Mouse (Mus musculus) thymus, postnatal 14 days (tissue): Measurements from ENCODE around the gene Dyrk1a.

Source experiments
- DNase-seq: peaks from one replicate; pipeline ENCODE4 v3.0.0; 2021

The Dyrk1a gene

DNA sequence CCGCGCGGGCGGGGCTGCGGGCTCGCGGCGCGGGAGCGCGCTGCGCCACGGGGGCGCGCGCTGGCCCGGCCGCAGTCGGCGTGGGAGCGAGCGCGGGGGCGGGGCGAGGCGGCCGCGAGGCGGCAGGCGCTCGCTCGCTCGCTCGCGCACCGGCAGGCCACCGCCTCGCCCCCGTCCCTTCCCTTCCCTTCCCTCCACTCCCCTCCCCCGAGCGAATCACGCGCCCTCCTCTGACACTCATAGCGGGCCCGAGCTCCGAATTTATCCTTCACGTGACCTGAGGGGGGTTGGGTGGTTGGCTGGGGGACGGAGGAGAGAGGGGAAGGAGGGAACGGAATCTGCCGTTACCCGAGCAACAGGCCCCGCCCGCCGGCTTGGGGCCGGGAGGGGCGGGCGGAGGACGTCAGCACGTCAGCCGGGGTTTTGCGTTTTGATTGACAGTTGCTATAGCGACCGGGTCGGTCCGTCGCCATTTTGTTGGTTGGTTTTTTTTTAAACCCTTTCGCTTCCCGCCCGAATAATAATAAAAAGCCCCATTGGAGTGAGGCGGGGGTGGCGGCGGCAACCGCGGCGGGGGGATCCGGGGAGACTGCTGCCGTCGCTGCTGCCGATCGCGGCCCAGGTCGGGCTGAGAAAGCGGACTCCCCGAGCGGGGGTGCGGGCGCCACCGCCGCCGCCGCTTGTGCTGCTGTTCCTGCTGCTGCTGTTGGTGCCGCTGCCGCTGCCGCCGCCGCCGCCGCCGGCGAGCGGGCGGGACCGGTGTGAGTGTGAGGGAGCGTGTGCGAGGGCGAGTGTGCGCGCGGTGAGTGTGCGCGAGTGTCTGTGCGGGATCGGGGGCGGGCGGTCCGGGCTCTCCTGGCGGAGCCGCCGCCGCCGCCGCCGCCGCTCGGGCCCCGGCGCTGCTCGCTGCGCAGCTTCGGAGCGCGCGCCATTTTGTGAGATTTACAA is at the start of gene Dyrk1a:
TSS of gene Dyrk1a (plus strand) at position 782 of the 948 bp plus-strand sequence.
- peak; percentile 100 for DNase-seq

DNA sequence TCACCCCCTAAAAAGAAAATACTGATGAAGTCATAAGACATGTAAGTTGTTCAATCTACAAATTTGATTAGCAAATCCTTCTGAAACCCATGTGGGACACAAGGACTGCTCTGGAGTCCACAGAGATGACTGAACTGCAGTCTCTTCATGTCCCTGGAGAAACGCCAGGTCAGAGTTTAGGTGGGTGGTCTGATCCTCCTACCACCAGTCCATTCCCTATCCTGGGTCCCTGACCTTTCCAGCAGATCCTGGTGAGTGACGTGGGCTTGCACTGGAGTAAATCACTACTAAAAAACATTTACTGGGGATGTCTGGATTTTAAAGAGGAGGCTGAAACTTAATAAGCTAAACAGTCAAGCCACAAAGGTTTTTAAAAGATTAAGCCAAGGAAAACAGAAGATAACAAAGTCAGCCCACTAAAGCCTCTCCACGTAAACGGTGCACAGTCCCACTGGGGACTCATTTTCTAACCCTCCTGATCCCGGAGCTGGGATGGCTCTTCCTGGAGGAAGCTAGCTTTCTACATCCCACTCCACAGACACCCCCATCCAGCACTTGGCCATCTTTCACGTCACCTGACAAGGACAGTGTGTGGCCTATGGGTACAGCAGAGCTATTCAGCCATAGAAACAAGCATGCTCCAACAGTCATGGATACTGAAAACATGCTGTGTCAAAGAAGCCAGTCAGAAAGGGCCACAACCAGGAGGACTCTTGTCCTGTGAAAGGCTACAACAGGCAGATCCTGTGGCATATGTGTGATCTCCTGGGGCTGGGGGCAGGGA is 46.0 kb upstream of the Dyrk1a start:
- no peak for DNase-seq

DNA sequence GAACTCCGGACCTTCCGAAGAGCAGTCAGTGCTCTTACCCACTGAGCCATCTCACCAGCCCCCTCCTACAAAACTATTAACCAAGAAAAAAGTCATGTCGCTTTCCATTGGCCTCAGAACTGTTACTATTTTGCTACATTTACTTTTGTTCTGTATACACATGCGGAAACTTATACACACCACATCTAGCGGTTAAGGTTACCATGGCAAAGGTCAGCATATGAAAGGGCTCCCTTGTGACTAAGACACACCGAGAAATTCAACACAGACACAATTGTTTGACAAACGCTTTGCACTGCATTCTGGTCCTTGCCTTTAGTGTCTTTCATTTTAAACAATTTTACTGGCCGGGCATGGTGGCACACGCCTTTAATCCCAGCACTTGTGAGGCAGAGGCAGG is 45.1 kb upstream of the Dyrk1a start:
- DNase-seq: no peak

DNA sequence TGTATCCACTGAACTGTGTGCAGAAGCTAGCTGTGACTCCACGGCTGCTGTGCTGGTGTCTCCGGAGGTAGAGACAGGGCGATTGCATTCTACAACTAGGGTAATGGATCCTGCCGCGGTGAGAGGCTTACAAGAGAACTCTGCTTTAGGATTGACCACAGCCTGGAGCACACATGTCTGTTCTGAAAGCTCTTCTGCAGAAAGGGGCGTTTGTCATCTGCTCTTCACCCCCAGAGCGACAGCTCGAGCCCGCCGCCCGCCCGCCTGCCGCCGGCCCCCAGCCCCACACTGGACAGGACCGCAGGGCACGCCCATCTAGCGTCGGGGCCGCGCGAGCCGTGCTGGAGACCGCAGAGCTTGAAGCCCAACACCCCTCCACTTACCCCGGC is 43.9 kb upstream of the Dyrk1a start:
- DNase-seq: no peak

DNA sequence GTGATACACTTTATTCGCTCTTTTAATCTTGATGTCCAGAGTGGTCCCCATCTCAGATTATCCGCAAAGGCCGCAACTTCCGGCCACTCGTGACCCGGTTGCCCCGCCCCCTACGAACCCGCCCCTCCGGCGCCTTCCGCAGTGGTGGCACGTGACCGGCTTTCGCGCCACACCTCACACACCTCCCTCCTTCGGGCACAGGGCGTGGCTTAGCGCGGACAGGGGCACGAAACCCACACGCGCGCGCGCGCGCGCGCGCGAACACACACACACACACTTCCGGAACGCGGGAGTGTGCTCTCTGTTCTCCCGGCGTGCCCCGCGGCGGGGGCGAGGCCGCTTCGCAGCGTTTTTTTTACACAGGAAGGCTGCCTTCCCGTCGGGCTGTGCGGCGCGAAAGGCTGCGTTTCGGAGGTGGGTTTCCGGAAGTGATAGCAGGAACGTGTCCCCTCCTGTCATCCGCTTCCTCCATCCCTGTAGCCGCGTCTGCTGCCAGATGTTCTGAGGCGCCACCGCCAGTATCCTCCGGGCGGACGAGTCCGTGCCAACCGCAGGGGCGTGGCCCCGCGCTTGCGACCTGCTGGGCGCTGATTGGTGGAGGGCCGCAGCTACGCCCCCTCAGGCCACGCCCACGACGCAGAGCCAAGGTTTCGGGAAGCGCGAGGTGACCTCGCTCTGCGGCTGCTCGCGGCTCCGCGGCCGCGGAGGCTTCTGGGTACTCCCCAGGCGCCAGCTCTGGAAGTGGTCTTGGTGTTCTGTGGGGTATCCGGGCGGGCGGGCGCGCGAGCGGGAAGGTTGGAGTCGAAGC is 43.3 kb upstream of the Dyrk1a start, which contains the start of gene Vps26c:
TSS of gene Vps26c (minus strand) at position 487 of the 808 bp plus-strand sequence.
- peak; percentile 98 for DNase-seq

DNA sequence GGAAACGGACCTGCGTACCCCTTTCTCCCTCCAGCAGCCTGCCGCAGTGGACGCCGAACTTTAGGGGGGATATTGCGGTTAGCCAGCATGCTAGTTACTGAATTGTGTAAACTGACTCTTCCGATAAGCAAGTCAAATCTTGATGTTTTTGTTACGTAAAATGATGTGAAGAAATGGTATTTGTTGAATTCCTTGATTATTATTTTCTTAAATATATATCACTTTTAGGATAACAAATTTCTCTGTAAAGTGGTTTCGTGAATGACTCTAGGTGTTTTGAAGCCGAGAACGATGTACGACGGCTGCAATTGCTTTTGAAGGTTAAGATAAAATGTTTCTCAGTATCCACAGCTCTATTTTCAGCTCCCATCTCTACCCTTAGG is 42.7 kb upstream of the Dyrk1a start:
- DNase-seq: no peak

DNA sequence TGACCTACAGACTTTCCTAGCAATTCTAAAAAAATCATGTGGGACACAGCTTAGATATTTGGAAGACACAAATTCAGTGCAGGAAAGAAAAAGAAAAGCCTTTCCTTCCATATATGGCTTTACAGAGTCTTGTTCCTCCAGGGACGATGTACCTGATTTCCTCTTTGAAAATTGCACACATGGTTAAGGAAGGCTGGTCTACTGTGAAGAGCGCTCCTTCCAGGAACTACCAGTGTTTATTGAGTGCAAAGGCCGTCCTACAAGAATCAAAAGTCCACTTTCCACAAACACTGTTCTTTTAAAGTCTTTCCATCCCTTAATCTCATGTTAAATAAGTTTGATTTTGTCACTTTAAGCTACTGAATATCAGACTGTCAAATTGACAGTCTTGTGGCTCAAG is 42.3 kb upstream of the Dyrk1a start:
- DNase-seq: no peak

DNA sequence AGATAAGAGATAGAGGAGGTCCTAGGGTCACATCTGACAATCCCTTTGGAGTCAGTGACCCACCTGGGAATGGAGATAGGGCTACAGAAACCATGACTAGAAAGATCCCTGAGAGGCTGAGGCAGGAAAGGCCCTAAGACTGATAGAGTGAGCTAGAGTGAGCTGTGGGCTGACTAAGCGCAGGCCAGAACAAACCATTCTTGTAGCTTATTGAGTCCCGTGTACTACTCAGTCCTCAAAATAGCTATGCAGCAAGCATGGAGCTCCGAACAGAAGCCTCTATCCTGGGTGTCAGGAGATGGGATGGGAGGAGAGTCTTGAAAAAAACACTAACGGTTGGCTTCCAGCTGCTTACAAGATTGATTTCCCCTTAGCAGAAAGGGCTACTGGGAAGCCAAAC is 38.5 kb upstream of the Dyrk1a start:
- DNase-seq: no peak

DNA sequence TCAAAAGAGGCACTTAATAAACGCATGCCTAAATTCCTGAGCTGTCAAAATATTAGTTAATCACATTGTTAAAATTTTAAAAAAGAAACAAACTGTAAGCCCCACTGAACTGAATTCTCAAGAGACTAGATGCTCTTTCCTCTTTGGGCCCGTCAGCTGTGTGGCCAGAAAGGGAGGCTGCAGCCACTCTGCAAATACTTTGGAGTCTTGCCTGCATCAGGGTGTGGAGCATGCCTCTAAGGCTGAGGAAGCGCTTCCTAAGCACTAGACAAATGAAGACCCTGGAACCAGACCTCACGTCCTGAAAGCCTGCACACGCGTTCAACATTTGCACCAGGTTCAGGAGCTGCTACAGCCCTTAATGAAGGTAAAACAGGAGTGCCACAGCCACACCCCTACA is 36.1 kb upstream of the Dyrk1a start:
- DNase-seq: no peak

DNA sequence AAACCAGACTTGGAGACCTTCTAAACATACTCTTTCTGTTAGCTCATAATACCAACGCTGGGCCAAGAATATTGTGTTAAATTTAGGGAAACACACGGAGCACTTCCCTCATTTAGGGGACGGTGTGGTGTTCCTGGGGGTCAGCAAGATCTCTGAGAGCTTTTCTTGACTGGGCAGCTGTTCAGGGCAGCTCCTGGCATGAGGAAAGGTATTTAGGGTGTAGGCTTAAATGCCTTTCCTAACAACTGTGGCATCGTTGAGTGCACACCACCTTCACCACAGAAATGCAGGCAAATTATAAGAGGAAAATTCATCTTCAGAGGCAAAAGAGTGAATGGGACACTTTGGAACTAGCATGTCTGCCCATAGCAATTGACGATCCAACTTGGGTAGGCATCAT is 34.1 kb upstream of the Dyrk1a start:
- DNase-seq: no peak

DNA sequence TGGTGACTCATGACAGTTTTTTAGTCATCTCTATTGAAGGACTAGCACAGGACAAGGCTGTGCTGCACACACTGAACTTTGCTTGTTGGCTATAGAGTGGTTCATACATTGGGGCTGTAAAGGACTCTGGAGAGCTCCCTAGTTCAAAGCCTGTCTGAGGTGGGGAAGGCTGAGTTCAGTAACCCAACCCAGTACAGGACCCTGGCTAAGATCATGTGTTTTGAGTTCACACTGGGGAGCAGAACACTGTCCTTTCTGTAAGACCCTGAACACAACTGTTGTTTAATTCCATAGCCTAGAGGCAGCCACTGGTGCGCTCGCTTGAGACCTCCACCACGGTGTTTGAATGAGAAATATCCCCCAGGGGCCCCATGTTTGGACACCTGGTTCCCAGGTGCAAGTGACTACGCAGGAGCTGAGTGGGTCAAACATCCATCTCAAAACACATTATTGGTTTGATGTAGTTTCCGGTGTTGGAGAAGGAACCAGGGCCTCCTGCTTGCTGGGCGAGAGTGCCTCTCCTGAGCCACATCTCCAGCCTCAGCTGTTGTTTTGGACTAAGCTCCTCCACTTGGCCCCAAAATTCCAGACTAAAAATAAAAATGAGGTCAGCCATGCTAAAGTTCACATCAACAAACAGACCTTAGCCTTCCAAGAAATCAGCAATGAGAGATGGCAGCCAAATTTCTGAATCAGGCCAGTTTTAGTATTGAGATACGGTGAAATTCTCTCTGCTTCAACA is 33.2 kb upstream of the Dyrk1a start:
- no peak for DNase-seq

DNA sequence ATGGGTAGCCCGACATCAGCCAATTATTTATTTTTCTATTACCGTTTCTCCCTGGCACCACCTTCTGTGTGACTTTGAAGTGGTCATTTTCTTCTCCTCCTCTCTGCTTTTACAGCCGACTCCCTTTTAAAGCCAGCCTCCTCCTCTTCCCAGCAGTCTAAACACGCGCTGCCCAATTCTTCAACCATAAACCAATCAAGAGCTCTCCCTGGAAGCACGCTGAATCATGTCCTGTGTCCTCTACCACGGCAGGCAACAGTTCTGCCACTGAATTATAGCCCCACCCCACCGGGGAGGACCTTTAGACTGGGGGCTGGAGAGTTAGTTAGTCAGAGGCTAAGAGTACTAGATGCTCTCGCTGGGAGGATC is 32.7 kb upstream of the Dyrk1a start:
- DNase-seq: no peak

DNA sequence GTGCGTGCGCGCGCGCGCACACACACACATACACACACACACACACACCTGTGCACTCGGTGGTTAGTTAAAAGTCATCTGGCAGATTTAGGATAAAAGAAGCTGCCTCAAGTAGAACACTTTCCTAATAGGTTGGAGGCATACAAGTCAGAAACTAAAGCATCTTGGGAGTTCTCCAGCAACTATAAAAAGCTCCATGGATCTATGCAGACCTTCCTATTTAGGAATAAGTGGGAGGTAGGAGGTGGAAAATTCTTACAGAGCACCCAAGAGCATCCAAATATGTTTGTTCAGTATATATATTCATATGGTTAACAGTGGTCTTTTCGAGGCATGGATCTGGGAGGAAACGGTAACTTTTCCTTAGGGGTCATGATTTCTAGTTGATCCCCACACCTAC is 29.7 kb upstream of the Dyrk1a start:
- DNase-seq: no peak

DNA sequence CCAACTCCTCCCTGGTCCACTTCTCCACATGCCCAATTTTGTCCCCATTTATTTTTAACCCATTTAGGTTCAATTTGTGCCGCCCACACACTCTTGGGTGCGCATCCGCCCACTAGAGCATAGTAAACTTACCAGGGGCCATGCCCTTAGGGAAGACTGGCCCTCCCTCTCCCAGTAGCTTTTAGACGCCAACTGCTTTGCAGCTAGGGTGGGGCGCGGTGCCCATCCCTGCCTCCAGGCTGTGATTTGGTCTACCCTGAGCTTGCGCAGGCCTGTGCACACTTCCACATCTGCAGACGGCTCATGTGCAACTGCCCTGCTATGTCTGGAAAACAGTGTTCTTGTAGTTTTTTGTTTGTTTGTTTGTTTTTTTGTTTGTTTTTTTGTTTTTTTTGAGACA is 26.9 kb upstream of the Dyrk1a start:
- no peak for DNase-seq

DNA sequence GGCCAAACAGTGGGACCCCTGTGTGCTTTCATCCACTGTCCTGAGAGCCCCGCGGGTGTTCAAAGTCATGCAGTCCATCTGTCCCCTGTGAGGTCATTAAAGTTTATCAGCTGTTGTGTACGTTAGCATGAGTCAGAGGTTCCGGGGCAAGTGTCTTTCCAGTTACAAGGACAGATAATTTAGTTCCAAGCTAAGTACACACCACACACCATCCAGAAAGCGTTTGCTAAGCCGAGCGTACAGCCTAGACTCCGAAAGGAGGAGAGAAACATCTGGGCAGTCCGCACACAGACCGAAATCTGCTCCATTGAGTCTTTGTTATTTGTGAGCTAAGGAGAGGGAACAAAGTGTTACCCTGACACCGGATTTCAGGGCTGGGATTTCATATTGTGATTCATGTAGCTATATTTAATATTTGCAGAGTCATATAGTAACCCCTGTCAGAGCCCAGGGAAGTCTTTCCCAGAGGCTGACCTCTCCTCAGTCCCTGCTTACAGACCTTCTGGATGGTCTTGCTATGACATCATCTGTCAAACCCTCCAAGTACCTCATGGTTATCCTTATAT is 25.2 kb upstream of the Dyrk1a start:
- DNase-seq: no peak

DNA sequence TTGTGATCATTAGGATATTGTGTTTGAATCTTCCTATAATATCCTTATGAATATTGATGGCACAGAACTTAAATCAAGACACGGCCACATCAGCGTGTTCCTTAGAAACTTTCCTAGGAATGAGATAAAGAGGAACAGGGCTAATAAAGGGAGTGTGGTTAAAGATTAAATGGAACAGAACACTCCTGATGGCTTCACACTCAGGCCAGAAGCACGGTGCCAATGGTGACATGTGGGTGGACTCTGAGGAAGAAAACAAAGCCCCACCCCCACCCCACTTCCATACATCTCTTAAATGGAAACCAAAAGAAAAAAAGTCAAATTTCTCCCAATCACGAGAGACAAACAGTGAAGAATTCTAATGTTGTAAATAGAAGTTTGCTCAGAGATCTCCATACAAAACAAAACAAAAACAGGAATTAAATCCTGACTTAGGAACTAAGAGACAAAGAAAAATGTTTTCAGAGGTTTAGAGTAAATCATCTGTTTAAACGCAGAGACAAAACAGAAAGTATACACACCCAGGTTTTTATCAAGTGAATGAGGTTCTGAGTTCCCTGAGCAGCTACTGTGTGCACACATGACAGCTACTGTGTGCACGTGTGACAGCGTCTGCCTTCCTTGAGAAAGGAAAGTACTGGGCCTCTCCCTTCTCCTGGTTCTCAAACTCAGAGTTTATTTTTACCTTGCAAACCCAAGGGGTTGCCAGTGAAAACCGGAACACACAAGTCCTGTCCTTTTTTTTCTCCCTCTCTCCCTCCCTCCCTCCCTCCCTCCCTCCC is 23.8 kb upstream of the Dyrk1a start:
- DNase-seq: no peak

DNA sequence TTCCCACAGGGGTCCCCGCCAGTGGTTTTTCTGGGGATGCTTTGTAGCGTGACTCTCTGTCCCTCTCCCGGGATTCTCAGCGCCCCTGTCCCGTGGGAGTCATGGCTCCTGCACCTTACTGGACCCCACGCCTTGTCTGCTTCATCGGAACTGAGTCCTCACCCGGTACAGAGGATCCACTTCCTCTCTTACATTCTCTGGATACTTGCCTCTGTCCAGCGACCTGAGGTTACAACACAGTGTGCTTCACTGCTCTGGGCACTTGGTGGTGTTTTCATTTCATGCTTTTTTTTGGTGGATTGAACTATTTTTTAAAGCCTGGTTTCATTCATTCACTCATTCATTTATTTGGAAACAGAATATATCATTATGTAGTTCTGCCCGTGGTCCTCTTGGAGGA is 20.0 kb upstream of the Dyrk1a start:
- DNase-seq: no peak

DNA sequence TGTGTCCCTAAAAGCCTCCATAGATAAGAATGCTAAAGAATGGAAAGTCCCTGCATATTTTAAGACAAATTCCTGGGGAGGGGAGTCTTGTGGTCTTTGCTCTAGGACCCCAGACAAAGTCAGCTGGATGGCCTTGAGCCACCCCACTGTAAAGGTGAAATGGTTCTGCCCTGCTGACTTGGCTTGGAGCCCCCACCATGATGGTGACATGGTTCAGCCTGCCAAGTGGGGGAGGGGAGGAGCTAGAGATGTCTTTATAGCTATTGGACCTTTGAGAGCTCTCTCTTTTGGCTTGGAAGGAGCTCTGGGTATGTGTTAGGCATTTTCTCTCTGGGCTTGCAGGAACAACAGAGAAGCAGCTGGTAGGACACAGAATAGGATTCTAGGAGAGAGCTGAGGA is 17.9 kb upstream of the Dyrk1a start:
- no peak for DNase-seq

DNA sequence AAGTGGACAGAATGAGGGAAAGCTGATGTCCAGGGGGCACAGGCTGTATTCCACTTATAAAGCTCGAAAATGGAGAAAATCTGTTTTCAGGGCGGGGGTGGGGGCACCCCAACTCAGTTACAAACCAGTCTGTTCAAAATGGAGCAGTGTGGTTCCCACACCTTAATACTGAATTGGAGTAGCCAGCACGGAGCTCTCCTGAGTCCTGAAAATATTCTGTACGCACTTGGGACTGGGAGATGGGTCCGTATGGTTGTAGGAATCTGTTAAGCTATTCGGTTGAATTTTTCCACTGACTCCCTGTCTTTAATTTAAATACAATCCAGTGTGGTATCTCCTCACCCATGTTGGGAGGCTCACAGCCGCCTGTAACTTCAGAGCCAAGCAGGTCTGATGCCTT is 14.5 kb upstream of the Dyrk1a start:
- DNase-seq: no peak

DNA sequence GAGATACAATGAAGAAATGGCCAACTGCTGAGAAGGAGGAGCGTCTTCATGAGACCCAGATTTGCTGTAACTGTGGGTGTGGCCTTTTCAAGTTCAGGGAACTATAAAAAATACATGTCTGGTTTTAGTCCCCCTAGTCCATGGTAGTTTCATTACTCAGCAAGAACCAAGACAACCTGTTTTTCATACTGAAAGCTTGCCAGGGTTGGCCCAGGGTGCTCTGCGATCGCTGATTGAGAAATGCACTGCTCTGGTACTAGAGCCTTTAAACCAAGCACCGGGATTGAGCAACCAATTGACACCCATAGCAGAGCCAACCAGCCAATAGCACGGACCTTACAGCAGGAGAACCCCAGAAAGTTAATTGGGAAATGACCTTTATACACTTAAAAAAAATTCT is 13.6 kb upstream of the Dyrk1a start:
- no peak for DNase-seq

DNA sequence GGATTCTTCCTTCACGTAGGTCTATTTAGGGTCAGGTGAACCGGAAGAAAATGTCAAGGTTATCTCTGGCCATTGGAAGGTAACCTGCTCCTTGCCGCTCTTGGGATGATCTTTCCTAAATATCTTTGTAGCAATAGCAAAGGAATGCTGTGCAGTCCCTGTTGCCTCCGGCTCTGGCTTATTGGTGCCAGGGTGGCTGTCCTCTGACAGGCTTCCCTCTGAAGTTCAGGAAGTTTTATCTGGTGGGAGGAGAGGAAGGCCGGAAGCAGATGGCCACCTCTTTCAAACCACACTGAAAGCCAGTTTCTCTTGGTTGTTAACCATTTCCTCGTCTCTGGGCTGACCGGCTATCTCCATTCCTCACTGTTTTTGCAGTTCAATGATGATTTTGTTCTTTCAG is 10.5 kb upstream of the Dyrk1a start:
- no peak for DNase-seq
